Mouse (Mus musculus) induced T-regulatory cell, adult 2 months (primary cell): ENCODE data around the gene Hcst.

Source experiments
- DNase-seq: peaks from one replicate; pipeline ENCODE4 v3.0.0-alpha.2; 2012; ENCODE audit warnings: low read depth

Hcst gene

DNA sequence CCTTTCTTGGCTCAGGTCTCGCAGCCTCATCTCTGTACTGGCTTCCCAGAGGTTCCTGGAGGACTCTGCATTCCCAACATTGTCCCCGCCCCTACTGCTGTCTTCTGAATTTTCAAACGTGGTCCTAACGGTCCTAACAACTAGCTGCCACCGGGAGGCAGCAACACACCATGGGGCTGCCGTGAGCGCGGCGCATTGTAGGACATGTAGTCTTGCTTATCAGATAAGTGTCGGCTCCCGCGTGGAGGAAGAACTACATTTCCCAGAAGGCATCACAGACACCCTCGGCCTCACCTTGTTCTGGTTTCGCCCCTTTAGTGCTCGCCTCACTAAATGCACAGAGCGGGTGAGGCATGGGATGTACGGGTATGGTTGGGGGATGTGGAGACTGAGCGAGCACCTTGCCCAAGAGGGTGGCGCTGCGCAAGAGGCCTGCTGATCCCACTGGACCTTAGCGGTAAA lies 46.1 kb downstream of the Hcst start:
- peak; percentile 96 for DNase-seq
